ENCODE assay signal across 25 mouse cellular contexts in genomic region chrX:78737463-78737862, GRCm38 (mm10). TPM values are rescaled to one million over a fixed set of nuclear protein-coding genes. Genes with fewer than 3 reads are reported as not detected.
"Had no signal": no experiment of that assay in that cellular context is flagged by ENCODE, and none has a peak within 500 bp of the region (broad histone marks: within the 10 kb centered on the region; RNA-seq: fewer than 3 reads in every experiment).

TSS of gene Fam47c (plus strand) at chrX:78737763.

- H3K36me3 ChIP-seq: neural tube, embryonic 12.5 days; neural tube, embryonic 13.5 days; neural tube, embryonic 15.5 days; stomach, embryonic 15.5 days had no signal

- H3K4me3 ChIP-seq: neural tube, embryonic 12.5 days; neural tube, embryonic 13.5 days; neural tube, embryonic 15.5 days; stomach, embryonic 15.5 days had no signal

- H3K27ac ChIP-seq: neural tube, embryonic 12.5 days; neural tube, embryonic 13.5 days; neural tube, embryonic 15.5 days; stomach, embryonic 15.5 days; stomach, postnatal 0 days had no signal

- H3K4me1 ChIP-seq: neural tube, embryonic 12.5 days; neural tube, embryonic 13.5 days; neural tube, embryonic 15.5 days; stomach, embryonic 15.5 days had no signal

- H3K27me3 ChIP-seq: neural tube, embryonic 12.5 days; neural tube, embryonic 13.5 days; neural tube, embryonic 15.5 days; stomach, embryonic 15.5 days had no signal

- DNase-seq: retina, postnatal 1 day; right cerebral cortex, adult 18-20 months; right cerebral cortex, postnatal 14 days; right cerebral cortex, postnatal 25 days; right cerebral cortex, postnatal 4 days; spleen, adult 18-20 months; thymus, adult 18-20 months; thymus, adult 2 months; thymus, postnatal 14 days; thymus, postnatal 25 days; thymus, postnatal 36 days; thymus, postnatal 4 days had no signal

RNA-seq across cellular contexts. Expression of gene Fam47c, which starts in this region (rescaled TPM):
- polyA plus RNA-seq: neural tube, embryonic 11.5 days; neural tube, embryonic 12.5 days; neural tube, embryonic 13.5 days; neural tube, embryonic 14.5 days; neural tube, embryonic 15.5 days; small intestine, adult 2 months; spleen, adult 2 months; stomach, embryonic 14.5 days; stomach, embryonic 15.5 days; stomach, embryonic 16.5 days; stomach, postnatal 0 days; thymus, adult 2 months; thymus, postnatal 0 days; urinary bladder, adult 2 months had no signal
